Mouse (Mus musculus) liver, embryonic 14.5 days (tissue): ENCODE measurements at regions not wholly inside any gene's neighbourhood (a gene's known extent, or its start where the extent isn't known, plus 50 kb on each side); places are given as distances from the start of the nearest gene placed in this dataset.

Experiments used
- CTCF ChIP-seq: IDR thresholded peaks from 2 replicates; pipeline ENCODE4 v1.5.1; 2016; ENCODE audit warnings: antibody characterized with exemption, low read depth, control low read depth
- EP300 ChIP-seq: IDR thresholded peaks from 2 replicates; pipeline ENCODE4 v1.6.1; 2016; ENCODE audit warnings: antibody characterized with exemption, low read depth

GRCm38 (mm10) chrX:16438088-16438487, 84.6 kb upstream of the Cypt1 start:
- no peak for TF ChIP-seq CTCF
- no peak for TF ChIP-seq EP300
